Mouse (Mus musculus): ENCODE results near the gene Med4.

DNA sequence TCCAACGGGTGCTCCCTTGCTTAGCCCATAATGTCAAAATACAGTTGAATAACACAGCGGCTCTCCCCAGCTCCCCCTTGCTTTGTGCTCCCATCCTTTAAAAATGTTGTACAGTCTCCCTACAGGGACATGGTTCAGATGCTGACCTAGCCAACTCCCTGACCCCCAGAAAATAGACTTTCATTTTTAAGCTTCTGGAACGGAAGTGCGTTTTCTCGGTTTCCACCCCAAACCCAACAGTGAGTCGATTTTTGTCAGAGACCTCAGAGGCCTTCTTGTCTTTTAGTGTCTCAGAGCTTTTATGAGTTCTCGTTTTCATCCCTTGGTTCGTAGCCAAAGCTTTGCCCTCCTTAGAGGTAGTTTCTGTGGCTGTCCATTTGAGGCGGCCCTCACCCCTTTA is 8.5 kb upstream of the Med4 start:
- no peak for TF ChIP-seq POLR2A (IDR thresholded peaks at IDR 0.05; ENCODE audit: extremely low read depth, insufficient read depth, low read length)
- no peak for TF ChIP-seq CTCF (IDR thresholded peaks at IDR 0.05; ENCODE audit: extremely low read depth, insufficient read depth, low read length)

Measured in cortical plate, adult 2 months (tissue).